Mouse (Mus musculus) intestine, embryonic 15.5 days (tissue): ENCODE data around the gene Cwh43. TPM values are rescaled to one million over a fixed set of nuclear protein-coding genes. Genes with fewer than 3 reads are reported as not detected.
A peak's percentile ranks its signal among the peaks of the same experiment; 100 is the strongest.

Experiments
- ATAC-seq: fragments of 200-750 bp; cut with Nextera tagmentation; 2 replicates; pipeline ENCODE4 v1.8.0; 2017; ENCODE audit warnings: moderate TSS enrichment, moderate library complexity
- H3K27ac ChIP-seq: fragments of 300-500 bp; sonication (generic); 2 replicates; pipeline ENCODE4 v1.5.1; 2015; ENCODE audit warnings: mild to moderate bottlenecking, inconsistent platforms
- H3K27me3 ChIP-seq: fragments of 300-500 bp; sonication (generic); replicated peaks from 2 replicates; pipeline ENCODE4 v1.6.1; 2015; ENCODE audit warnings: inconsistent platforms
- H3K36me3 ChIP-seq: fragments of 300-500 bp; sonication (generic); 2 replicates; pipeline ENCODE4 v1.6.1; 2015; ENCODE audit warnings: inconsistent platforms
- H3K4me1 ChIP-seq: fragments of 300-500 bp; sonication (generic); replicated peaks from 2 replicates; pipeline ENCODE4 v1.6.1; 2015; ENCODE audit warnings: inconsistent platforms
- H3K4me2 ChIP-seq: fragments of 300-500 bp; sonication (generic); replicated peaks from 2 replicates; pipeline ENCODE4 v1.6.1; 2015; ENCODE audit warnings: mild to moderate bottlenecking, inconsistent platforms
- H3K4me3 ChIP-seq: fragments of 300-500 bp; sonication (generic); replicated peaks from 2 replicates; pipeline ENCODE4 v1.5.1; 2015; ENCODE audit warnings: inconsistent platforms
- H3K9ac ChIP-seq: fragments of 300-500 bp; sonication (generic); 2 replicates; pipeline ENCODE4 v1.6.1; 2015; ENCODE audit warnings: inconsistent platforms
- H3K9me3 ChIP-seq: fragments of 300-500 bp; sonication (generic); 2 replicates; pipeline ENCODE4 v1.6.1; 2016; ENCODE audit warnings: inconsistent platforms
- WGBS: fragments of 180-500 bp; shearing (Covaris S2); methylation state at CpG from one replicate; pipeline ENCODE4 v1.1.7; 2015; 5-methylcytosine and 5-hydroxymethylcytosine counted together
- polyA plus RNA-seq: library from polyadenylated mRNA; unstranded; fragments of >200 nt; fragmentation: Nextera tagmentation; extraction: Ambion mirVana; gene quantifications from 2 replicates; pipeline ENCODE4 v1.2.1, GENCODE M21; 2015

The Cwh43 gene
- polyA plus RNA-seq, 1 experiment from 2014 or later: 0.15 TPM

GRCm38 (mm10) chr5:73403311-73404068 is 2.4 kb upstream of the Cwh43 start:
- Histone ChIP-seq H3K36me3 (no peaks in the 10 kb centered on the region), H3K27ac (no peak overlapping the region), H3K27me3 (peaks cover 22% of the 10 kb centered on the region), H3K4me2 (no peak overlapping the region), H3K9ac (no peak overlapping the region), H3K4me3 (no peak overlapping the region), H3K4me1 (peaks cover 5% of the 10 kb centered on the region), H3K9me3 (no peaks in the 10 kb centered on the region)
- no peak for ATAC-seq
- 86% methylated on average over 14 of the region's 14 CpGs for WGBS

- H3K27ac ChIP-seq: no peak overlapping the region
- no peaks in the 10 kb centered on the region for H3K9me3 ChIP-seq
- H3K4me3 ChIP-seq: no peak overlapping the region
- no peaks in the 10 kb centered on the region for H3K36me3 ChIP-seq
- H3K4me1 ChIP-seq: peaks cover 5% of the 10 kb centered on the region
- 75% methylated on average over 6 of the region's 6 CpGs for WGBS
- no peak overlapping the region for H3K4me2 ChIP-seq
- no peak overlapping the region for H3K9ac ChIP-seq
- peaks cover 22% of the 10 kb centered on the region for H3K27me3 ChIP-seq
- no peak for ATAC-seq
Observed at GRCm38 (mm10) chr5:73404790-73405189, 1.1 kb upstream of the Cwh43 start.

- H3K9me3 ChIP-seq: no peaks in the 10 kb centered on the region
- no peak overlapping the region for H3K4me3 ChIP-seq
- no peaks in the 10 kb centered on the region for H3K36me3 ChIP-seq
- 33% methylated on average over 6 of the region's 6 CpGs for WGBS
- peaks cover 22% of the 10 kb centered on the region for H3K27me3 ChIP-seq
- H3K4me2 ChIP-seq: no peak overlapping the region
- H3K4me1 ChIP-seq: peaks cover 5% of the 10 kb centered on the region
- no peak overlapping the region for H3K9ac ChIP-seq
- H3K27ac ChIP-seq: no peak overlapping the region
- no peak for ATAC-seq
Observed at GRCm38 (mm10) chr5:73406861-73407260, 986 bp downstream of the Cwh43 start.

- H3K27me3 ChIP-seq: peaks cover 18% of the 10 kb centered on the region
- H3K4me1 ChIP-seq: peaks cover 5% of the 10 kb centered on the region
- WGBS: 77% methylated on average over 5 of the region's 5 CpGs
- no peaks in the 10 kb centered on the region for H3K36me3 ChIP-seq
- H3K9ac ChIP-seq: no peak overlapping the region
- no peak overlapping the region for H3K27ac ChIP-seq
- no peaks in the 10 kb centered on the region for H3K9me3 ChIP-seq
- no peak overlapping the region for H3K4me3 ChIP-seq
- no peak for ATAC-seq
- no peak overlapping the region for H3K4me2 ChIP-seq
Observed at GRCm38 (mm10) chr5:73409970-73410369, 4.1 kb downstream of the Cwh43 start.

GRCm38 (mm10) chr5:73411771-73412170 is 5.9 kb downstream of the Cwh43 start:
- Histone ChIP-seq H3K4me3 (no peak overlapping the region), H3K36me3 (no peaks in the 10 kb centered on the region), H3K4me1 (no peaks in the 10 kb centered on the region), H3K9ac (no peak overlapping the region), H3K27me3 (peaks cover 3% of the 10 kb centered on the region; the same call in 1 of the 2 replicates), H3K4me2 (no peak overlapping the region), H3K9me3 (no peaks in the 10 kb centered on the region), H3K27ac (no peak overlapping the region)
- 76% methylated on average over 5 of the region's 5 CpGs for WGBS
- no peak for ATAC-seq

GRCm38 (mm10) chr5:73414172-73414571 is 8.3 kb downstream of the Cwh43 start:
- Histone ChIP-seq H3K4me2 (no peak overlapping the region), H3K4me3 (no peak overlapping the region), H3K36me3 (no peaks in the 10 kb centered on the region), H3K27me3 (no peaks in the 10 kb centered on the region), H3K27ac (no peak overlapping the region), H3K9ac (no peak overlapping the region), H3K9me3 (no peaks in the 10 kb centered on the region), H3K4me1 (no peaks in the 10 kb centered on the region)
- ATAC-seq: no peak
- 80% methylated on average over 10 of the region's 10 CpGs for WGBS

- no peak overlapping the region for H3K4me2 ChIP-seq
- H3K36me3 ChIP-seq: no peaks in the 10 kb centered on the region
- no peaks in the 10 kb centered on the region for H3K9me3 ChIP-seq
- no peak overlapping the region for H3K4me3 ChIP-seq
- H3K4me1 ChIP-seq: no peaks in the 10 kb centered on the region
- no peak overlapping the region for H3K9ac ChIP-seq
- no peaks in the 10 kb centered on the region for H3K27me3 ChIP-seq
- 44% methylated on average over 11 of the region's 11 CpGs for WGBS
- H3K27ac ChIP-seq: no peak overlapping the region
- no peak for ATAC-seq
Observed at GRCm38 (mm10) chr5:73419045-73419695, 13.3 kb downstream of the Cwh43 start.

GRCm38 (mm10) chr5:73426824-73427223 is 20.9 kb downstream of the Cwh43 start:
- no peak for ATAC-seq
- Histone ChIP-seq H3K36me3 (no peaks in the 10 kb centered on the region), H3K4me2 (no peak overlapping the region), H3K27me3 (no peaks in the 10 kb centered on the region), H3K4me3 (no peak overlapping the region), H3K9me3 (no peaks in the 10 kb centered on the region), H3K9ac (no peak overlapping the region), H3K4me1 (no peaks in the 10 kb centered on the region), H3K27ac (no peak overlapping the region)
- 65% methylated on average over 6 of the region's 6 CpGs for WGBS

GRCm38 (mm10) chr5:73431581-73431980 is 25.7 kb downstream of the Cwh43 start:
- ATAC-seq: peak; percentile 63; the same call in 1 of the 2 replicates
- WGBS: 20% methylated on average over 14 of the region's 14 CpGs
- Histone ChIP-seq H3K27ac (no peak overlapping the region), H3K9me3 (no peaks in the 10 kb centered on the region), H3K4me2 (no peak overlapping the region), H3K4me3 (no peak overlapping the region), H3K36me3 (no peaks in the 10 kb centered on the region), H3K4me1 (no peaks in the 10 kb centered on the region), H3K9ac (no peak overlapping the region), H3K27me3 (no peaks in the 10 kb centered on the region)

- Histone ChIP-seq H3K36me3 (no peaks in the 10 kb centered on the region), H3K9ac (no peak overlapping the region), H3K4me2 (no peak overlapping the region), H3K27me3 (no peaks in the 10 kb centered on the region), H3K4me3 (no peak overlapping the region), H3K9me3 (no peaks in the 10 kb centered on the region), H3K4me1 (no peaks in the 10 kb centered on the region), H3K27ac (no peak overlapping the region)
- 87% methylated on average over 6 of the region's 6 CpGs for WGBS
- no peak for ATAC-seq
Observed at GRCm38 (mm10) chr5:73432805-73433204, 26.9 kb downstream of the Cwh43 start.

GRCm38 (mm10) chr5:73434764-73435163 is 28.9 kb downstream of the Cwh43 start:
- Histone ChIP-seq H3K36me3 (no peaks in the 10 kb centered on the region), H3K4me3 (no peak overlapping the region), H3K9ac (no peak overlapping the region), H3K9me3 (no peaks in the 10 kb centered on the region), H3K27me3 (no peaks in the 10 kb centered on the region), H3K4me2 (no peak overlapping the region), H3K4me1 (no peaks in the 10 kb centered on the region), H3K27ac (no peak overlapping the region)
- ATAC-seq: no peak
- 72% methylated on average over 7 of the region's 7 CpGs for WGBS

- ATAC-seq: no peak
- H3K4me1 ChIP-seq: no peaks in the 10 kb centered on the region
- no peaks in the 10 kb centered on the region for H3K9me3 ChIP-seq
- no peak overlapping the region for H3K4me3 ChIP-seq
- WGBS: 79% methylated on average over 9 of the region's 9 CpGs
- H3K4me2 ChIP-seq: no peak overlapping the region
- no peaks in the 10 kb centered on the region for H3K27me3 ChIP-seq
- H3K9ac ChIP-seq: no peak overlapping the region
- no peak overlapping the region for H3K27ac ChIP-seq
- H3K36me3 ChIP-seq: no peaks in the 10 kb centered on the region
Observed at GRCm38 (mm10) chr5:73442176-73442575, 36.3 kb downstream of the Cwh43 start.

- Histone ChIP-seq H3K36me3 (no peaks in the 10 kb centered on the region), H3K27me3 (no peaks in the 10 kb centered on the region), H3K9me3 (no peaks in the 10 kb centered on the region), H3K9ac (no peak overlapping the region), H3K27ac (no peak overlapping the region), H3K4me3 (no peak overlapping the region), H3K4me1 (0 out of 2 replicates have a peak, but pooled peaks cover 3% of the 10 kb centered on the region), H3K4me2 (no peak overlapping the region)
- WGBS: 74% methylated on average over 1 of the region's 1 CpGs
- no peak for ATAC-seq
Observed at GRCm38 (mm10) chr5:73450276-73450675, 44.4 kb downstream of the Cwh43 start.
